ENCODE assay signal across 9 mouse cellular contexts in the genomic region with DNA sequence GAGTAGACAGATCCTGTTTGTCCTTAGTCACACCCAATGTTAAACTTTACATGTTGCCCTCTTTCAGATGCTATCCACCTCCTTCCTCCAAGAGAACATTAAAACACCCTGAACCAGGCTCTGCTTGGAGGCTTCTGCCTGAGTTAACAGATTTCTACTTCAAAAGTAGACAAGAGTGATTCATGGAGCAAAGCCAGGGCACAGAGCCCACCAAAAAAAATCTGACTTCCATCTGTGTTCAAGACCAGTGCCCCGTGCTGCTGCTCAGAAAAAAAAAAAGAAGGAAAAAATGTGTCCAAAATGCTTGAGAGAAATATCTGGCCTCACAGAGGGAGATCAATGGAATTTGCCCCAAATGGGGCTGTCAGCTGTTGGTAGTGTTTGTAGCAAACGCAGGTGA.
"Had no signal": no experiment of that assay in that cellular context is flagged by ENCODE, and none has a peak within 500 bp of the region (broad histone marks: within the 10 kb centered on the region; RNA-seq: fewer than 3 reads in every experiment).

No protein-coding gene starts in this region.

- H3K9ac ChIP-seq: liver, embryonic 13.5 days had no signal

- H3K4me3 ChIP-seq: liver, embryonic 13.5 days had no signal

- H3K36me3 ChIP-seq: liver, embryonic 13.5 days had no signal

- H3K9me3 ChIP-seq: liver, embryonic 13.5 days had no signal

- DNase-seq: kidney, postnatal 14 days; liver, embryonic 13.5 days; lung, adult 2 months; lung, postnatal 14 days; lung, postnatal 4 days; midbrain, embryonic 14.5 days; thymus, adult 18-20 months; thymus, postnatal 36 days had no signal

- H3K27me3 ChIP-seq: liver, embryonic 13.5 days had no signal

- H3K4me2 ChIP-seq: liver, embryonic 13.5 days; midbrain, embryonic 11.5 days had no signal

- H3K27ac ChIP-seq: liver, embryonic 13.5 days had no signal
